12 mouse cellular contexts compared by ENCODE assay signal in genomic region chr4:129234488-129234887, GRCm38 (mm10). TPM values are rescaled to one million over a fixed set of nuclear protein-coding genes. Genes with fewer than 3 reads are reported as not detected.
A peak's percentile ranks its signal among the peaks of the same experiment; 100 is the strongest.
DNase-seq lines count a peak whose midpoint lies in the region; ATAC-seq and TF ChIP-seq lines count a peak whose summit lies in the region.
"Had no signal": no experiment of that assay in that cellular context is flagged by ENCODE, and none has a peak within 500 bp of the region (broad histone marks: within the 10 kb centered on the region; RNA-seq: fewer than 3 reads in every experiment).

No protein-coding gene starts in this region.

- WGBS in lung, embryonic 15.5 days, result 19% methylated on average over 7 of the region's 7 CpGs
- 56% methylated on average over 7 of the region's 7 CpGs for WGBS in kidney, embryonic 14.5 days
- 83% methylated on average over 7 of the region's 7 CpGs for WGBS in cerebellum, adult 2 months

- no peaks in the 10 kb centered on the region for H3K27me3 ChIP-seq in lung, embryonic 15.5 days
- H3K27me3 ChIP-seq in kidney, embryonic 14.5 days (ENCODE audit: control insufficient read depth, insufficient read depth, low read length), result no peaks in the 10 kb centered on the region
- no peaks in the 10 kb centered on the region for H3K27me3 ChIP-seq in cerebellum, adult 2 months (ENCODE audit: control insufficient read depth, insufficient read depth, low read length)

- no peak overlapping the region for H3K4me3 ChIP-seq in lung, embryonic 15.5 days
- no peak overlapping the region for H3K4me3 ChIP-seq in kidney, embryonic 14.5 days (ENCODE audit: low read length)
- no peak overlapping the region for H3K4me3 ChIP-seq in cerebellum, adult 2 months (replicated peaks; ENCODE audit: insufficient read depth, low read depth, low read length)
- H3K4me3 ChIP-seq: heart, embryonic 13.5 days had no signal

- H3K9me3 ChIP-seq in lung, embryonic 15.5 days, result no peaks in the 10 kb centered on the region
- H3K9me3 ChIP-seq in kidney, embryonic 14.5 days (ENCODE audit: control insufficient read depth, low read length), result no peaks in the 10 kb centered on the region
- H3K9me3 ChIP-seq: heart, embryonic 13.5 days had no signal

- 0 out of 2 replicates have a peak overlapping the region, but pooled peaks have one; percentile 1 for H3K4me2 ChIP-seq in lung, embryonic 15.5 days
- H3K4me2 ChIP-seq in kidney, embryonic 14.5 days (replicated peaks; ENCODE audit: low read depth, low read length), result no peak overlapping the region
- H3K4me2 ChIP-seq: heart, embryonic 13.5 days; midbrain, embryonic 11.5 days had no signal

- ATAC-seq in lung, embryonic 15.5 days (ENCODE audit: borderline replicate concordance, extremely low read depth, low FRiP score, low TSS enrichment), result no peak
- no peak for ATAC-seq in kidney, embryonic 14.5 days (ENCODE audit: low FRiP score, low TSS enrichment)
- ATAC-seq in cerebellum, adult (ENCODE audit: insufficient number of reproducible peaks, low FRiP score, low TSS enrichment), result no peak
- ATAC-seq: forebrain, embryonic 16.5 days had no signal

- H3K27ac ChIP-seq in lung, embryonic 15.5 days, result peak overlapping the region; percentile 25; the same call in 1 of the 2 replicates
- H3K27ac ChIP-seq in kidney, embryonic 14.5 days (ENCODE audit: low read depth, low read length), result peak overlapping the region; percentile 20; the same call in 1 of the 2 replicates
- no peak overlapping the region for H3K27ac ChIP-seq in cerebellum, adult 2 months (ENCODE audit: insufficient read depth, low read length)
- H3K27ac ChIP-seq: heart, embryonic 13.5 days had no signal

- no peak for TF ChIP-seq POLR2A in cerebellum, adult 2 months (IDR thresholded peaks at IDR 0.05; ENCODE audit: borderline replicate concordance, insufficient read depth, low read length)

- no peaks in the 10 kb centered on the region for H3K36me3 ChIP-seq in lung, embryonic 15.5 days
- no peaks in the 10 kb centered on the region for H3K36me3 ChIP-seq in kidney, embryonic 14.5 days (ENCODE audit: control insufficient read depth, insufficient read depth, low read length)
- H3K36me3 ChIP-seq: heart, embryonic 13.5 days had no signal

- no peak overlapping the region for H3K9ac ChIP-seq in lung, embryonic 15.5 days
- H3K9ac ChIP-seq in kidney, embryonic 14.5 days (ENCODE audit: low read depth, low read length), result no peak overlapping the region
- H3K9ac ChIP-seq: heart, embryonic 13.5 days had no signal

- H3K4me1 ChIP-seq in lung, embryonic 15.5 days, result peaks cover 73% of the 10 kb centered on the region
- H3K4me1 ChIP-seq in kidney, embryonic 14.5 days (ENCODE audit: control insufficient read depth, insufficient read depth, low read length), result peaks cover 48% of the 10 kb centered on the region
- H3K4me1 ChIP-seq in cerebellum, adult 2 months (ENCODE audit: control insufficient read depth, insufficient read depth, low read length), result peaks cover 34% of the 10 kb centered on the region

- no peak for DNase-seq in lung, postnatal 4 days
- DNase-seq in lung, postnatal 25 days (ENCODE audit: low spot score), result peak; percentile 69
- DNase-seq in cerebellum, adult 11-12 months, result no peak
- DNase-seq in spleen, postnatal 14 days (ENCODE audit: low spot score in 2 of 2), result no peak
- DNase-seq in cerebellum, adult 2 months, result no peak
- DNase-seq: retina, postnatal 1 day had no signal

- no peak for TF ChIP-seq CTCF in cerebellum, adult 2 months (IDR thresholded peaks at IDR 0.05; ENCODE audit: borderline replicate concordance, insufficient read depth, low read depth, low read length)

RNA-seq across cellular contexts. Expression of gene C77080, which starts 26.7 kb away (rescaled TPM):
- polyA plus RNA-seq in lung, embryonic 15.5 days (2015; fragmentation: Nextera tagmentation; extraction: Ambion mirVana), result 5.2 and 6.8 TPM in 2 replicates
- polyA plus RNA-seq in kidney, embryonic 14.5 days (2014; fragmentation: Nextera tagmentation; extraction: Ambion mirVana), result 7.3 and 7.8 TPM in 2 replicates
- 15.6 and 18.5 TPM in 2 replicates for polyA plus RNA-seq in cerebellum, adult 2 months (2012; rRNA removed)

RNA-seq across cellular contexts. Expression of gene Yars, which starts 44.9 kb away (rescaled TPM):
- polyA plus RNA-seq in lung, embryonic 15.5 days (2015; fragmentation: Nextera tagmentation; extraction: Ambion mirVana), result 66.4 and 69.8 TPM in 2 replicates
- polyA plus RNA-seq in kidney, embryonic 14.5 days (2014; fragmentation: Nextera tagmentation; extraction: Ambion mirVana), result 68.4 and 92.6 TPM in 2 replicates
- 104 and 107 TPM in 2 replicates for polyA plus RNA-seq in cerebellum, adult 2 months (2012; rRNA removed)

RNA-seq across cellular contexts. Expression of gene S100pbp, which starts 45.0 kb away (rescaled TPM):
- 13.5 and 14.4 TPM in 2 replicates for polyA plus RNA-seq in lung, embryonic 15.5 days (2015; fragmentation: Nextera tagmentation; extraction: Ambion mirVana)
- 17.3 and 28.9 TPM in 2 replicates for polyA plus RNA-seq in kidney, embryonic 14.5 days (2014; fragmentation: Nextera tagmentation; extraction: Ambion mirVana)
- polyA plus RNA-seq in cerebellum, adult 2 months (2012; rRNA removed), result 28.5 and 31.3 TPM in 2 replicates

RNA-seq across cellular contexts. Expression of gene Sync, which starts 52.9 kb away (rescaled TPM):
- 0.54 and 0.71 TPM in 2 replicates for polyA plus RNA-seq in lung, embryonic 15.5 days (2015; fragmentation: Nextera tagmentation; extraction: Ambion mirVana)
- 0.63 and 0.84 TPM in 2 replicates for polyA plus RNA-seq in kidney, embryonic 14.5 days (2014; fragmentation: Nextera tagmentation; extraction: Ambion mirVana)
- polyA plus RNA-seq in cerebellum, adult 2 months (2012; rRNA removed), result 1.00 and 1.4 TPM in 2 replicates
